Mouse (Mus musculus): Measurements from ENCODE around the gene Skp2.
A peak's percentile ranks its signal among the peaks of the same experiment; 100 is the strongest.
"Not testable (repeated sequence)": the region's sequence is repeated elsewhere in the genome, so short reads cannot be mapped to it uniquely, and the experiment has no call there.

The Skp2 gene

GRCm38 (mm10) chr15:9155325-9155724 lies at the start of gene Skp2:
Gene Skp2 (minus strand): TSS chr15:9155425.
- no peak for DNase-seq (ENCODE audit: low read depth, low spot score)

GRCm38 (mm10) chr15:9198421-9198820 lies 43.2 kb upstream of the Skp2 start:
- no peak for DNase-seq (ENCODE audit: low read depth, low spot score)

GRCm38 (mm10) chr15:9192685-9193084 lies 37.5 kb upstream of the Skp2 start:
- not testable (repeated sequence) for DNase-seq (ENCODE audit: low read depth, low spot score)

DNA sequence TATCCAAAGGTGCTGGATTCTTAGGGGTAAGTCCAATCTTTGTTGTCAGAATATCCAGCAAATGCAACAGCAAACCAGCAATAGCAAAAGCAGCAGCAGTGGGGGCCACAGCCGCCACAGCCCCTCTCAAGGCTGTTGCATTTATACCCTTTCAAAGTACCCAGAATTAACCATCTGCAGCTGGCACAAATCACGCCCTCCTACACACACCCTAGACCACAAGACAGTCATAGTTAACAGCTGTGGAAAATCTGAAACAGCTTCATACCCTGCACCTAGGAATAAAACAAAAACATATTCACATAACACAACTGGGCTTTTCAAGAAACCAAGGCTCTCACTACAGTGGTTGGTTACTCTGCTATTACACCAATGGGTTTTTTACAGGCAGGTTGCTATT lies 34.6 kb upstream of the Skp2 start:
- no peak for DNase-seq (ENCODE audit: low read depth, low spot score)

GRCm38 (mm10) chr15:9183995-9184394 lies 28.8 kb upstream of the Skp2 start:
- DNase-seq (ENCODE audit: low read depth, low spot score), result no peak

GRCm38 (mm10) chr15:9177038-9177437 lies 21.8 kb upstream of the Skp2 start:
- no peak for DNase-seq (ENCODE audit: low read depth, low spot score)

DNA sequence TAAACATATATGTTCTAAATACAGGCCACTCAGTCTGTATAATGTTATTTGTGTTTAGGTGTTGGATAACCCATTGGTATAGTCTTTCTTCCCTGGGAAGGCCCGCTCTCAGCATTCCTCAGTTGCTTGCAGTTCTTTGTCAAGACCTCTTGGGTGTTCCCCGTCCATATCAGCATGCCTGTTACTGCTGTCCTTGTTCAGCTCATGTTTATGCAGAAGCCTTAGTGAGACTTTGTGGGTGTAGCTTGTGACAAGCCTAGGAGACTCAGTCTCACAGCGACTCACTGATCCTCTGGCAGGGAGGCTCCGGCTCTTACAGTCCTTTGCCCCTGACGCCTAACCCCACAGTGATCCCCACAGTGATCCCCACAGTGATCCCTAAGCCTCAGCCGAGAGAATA lies 8.9 kb upstream of the Skp2 start:
- no peak for DNase-seq (ENCODE audit: low read depth, low spot score)

DNA sequence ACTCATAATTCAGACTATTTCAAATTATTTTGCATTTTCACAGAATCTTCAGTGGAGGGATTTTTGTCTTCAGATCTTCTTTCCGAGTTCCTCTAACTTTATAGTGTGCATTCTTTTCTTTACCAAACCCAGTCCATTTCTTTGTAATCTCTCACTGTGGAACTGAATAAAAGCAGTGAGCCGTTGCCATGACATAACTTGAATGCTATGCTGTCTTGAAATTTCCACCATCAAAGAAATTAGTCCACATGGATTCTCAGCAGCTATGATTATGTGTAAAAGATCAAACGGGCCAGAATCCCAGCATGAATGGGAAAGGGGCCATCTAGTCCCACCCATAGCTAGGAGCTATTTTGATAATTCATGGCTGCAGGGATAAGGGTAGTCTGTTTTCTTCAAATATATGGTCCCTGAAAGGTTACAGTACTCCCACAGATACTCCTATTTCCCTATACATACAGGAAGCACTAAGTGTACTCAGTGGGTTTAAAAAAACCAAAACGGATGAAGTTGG lies 7.4 kb upstream of the Skp2 start:
- DNase-seq (ENCODE audit: low read depth, low spot score), result no peak

DNA sequence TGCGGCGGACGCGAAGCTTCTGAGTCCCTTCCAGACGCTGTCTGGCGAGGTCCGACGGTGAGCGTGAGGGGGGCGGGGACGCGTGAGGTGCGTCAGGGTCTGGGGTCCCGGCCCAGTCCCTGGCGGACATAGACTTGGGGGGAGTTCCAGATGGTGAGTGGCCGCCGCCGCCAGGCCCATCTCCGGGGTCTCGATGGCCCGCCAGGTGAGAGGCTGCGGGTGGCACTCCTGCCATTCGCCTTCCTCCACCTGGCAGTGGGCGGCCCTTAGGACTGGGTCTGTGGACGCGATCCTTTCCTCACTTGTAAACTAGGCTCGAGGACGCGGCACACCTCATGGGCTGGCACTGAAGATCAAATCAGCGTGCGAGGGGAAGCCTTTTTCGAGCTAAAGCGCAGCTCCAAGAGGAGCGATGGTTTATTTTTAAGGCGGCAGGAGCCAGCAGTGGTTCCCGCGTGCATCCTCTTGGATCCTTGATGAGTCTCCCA lies 14.5 kb downstream of the Skp2 start:
- peak; percentile 46 for DNase-seq (ENCODE audit: low read depth, low spot score)

DNA sequence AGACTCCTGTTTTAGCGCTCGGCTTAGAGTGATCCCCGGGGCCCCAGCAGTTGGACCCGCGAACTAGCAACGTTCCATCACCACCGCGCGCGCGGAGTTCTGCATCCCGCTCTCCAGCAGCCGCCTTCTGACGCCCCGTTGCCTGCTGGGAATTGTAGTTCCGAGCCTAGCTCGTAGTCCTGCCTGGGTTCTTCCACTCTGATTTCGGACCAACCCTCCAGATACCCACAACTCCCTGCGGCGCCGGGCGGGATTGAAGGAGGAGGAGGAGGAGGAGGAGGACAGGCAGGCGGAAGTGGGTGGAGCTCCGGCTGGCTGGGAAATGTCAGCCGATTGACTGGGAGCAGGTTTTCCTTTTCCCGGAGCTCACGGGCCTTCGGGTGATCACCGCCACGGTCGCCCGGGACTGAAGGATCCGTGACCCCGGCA lies 15.0 kb downstream of the Skp2 start, which contains the start of gene Lmbrd2:
Gene Lmbrd2 (plus strand): TSS at position 299 of the 429 bp plus-strand sequence.
- peak; percentile 97 for DNase-seq (ENCODE audit: low read depth, low spot score)

GRCm38 (mm10) chr15:9139447-9139846 lies 15.8 kb downstream of the Skp2 start:
- DNase-seq (ENCODE audit: low read depth, low spot score), result no peak

GRCm38 (mm10) chr15:9134891-9135507 lies 20.2 kb downstream of the Skp2 start:
- DNase-seq (ENCODE audit: low read depth, low spot score), result peak; percentile 66

- no peak for DNase-seq (ENCODE audit: low read depth, low spot score)
Measured at GRCm38 (mm10) chr15:9132693-9133443, 22.4 kb downstream of the Skp2 start.

GRCm38 (mm10) chr15:9131499-9131888 lies 23.7 kb downstream of the Skp2 start:
- no peak for DNase-seq (ENCODE audit: low read depth, low spot score)

DNA sequence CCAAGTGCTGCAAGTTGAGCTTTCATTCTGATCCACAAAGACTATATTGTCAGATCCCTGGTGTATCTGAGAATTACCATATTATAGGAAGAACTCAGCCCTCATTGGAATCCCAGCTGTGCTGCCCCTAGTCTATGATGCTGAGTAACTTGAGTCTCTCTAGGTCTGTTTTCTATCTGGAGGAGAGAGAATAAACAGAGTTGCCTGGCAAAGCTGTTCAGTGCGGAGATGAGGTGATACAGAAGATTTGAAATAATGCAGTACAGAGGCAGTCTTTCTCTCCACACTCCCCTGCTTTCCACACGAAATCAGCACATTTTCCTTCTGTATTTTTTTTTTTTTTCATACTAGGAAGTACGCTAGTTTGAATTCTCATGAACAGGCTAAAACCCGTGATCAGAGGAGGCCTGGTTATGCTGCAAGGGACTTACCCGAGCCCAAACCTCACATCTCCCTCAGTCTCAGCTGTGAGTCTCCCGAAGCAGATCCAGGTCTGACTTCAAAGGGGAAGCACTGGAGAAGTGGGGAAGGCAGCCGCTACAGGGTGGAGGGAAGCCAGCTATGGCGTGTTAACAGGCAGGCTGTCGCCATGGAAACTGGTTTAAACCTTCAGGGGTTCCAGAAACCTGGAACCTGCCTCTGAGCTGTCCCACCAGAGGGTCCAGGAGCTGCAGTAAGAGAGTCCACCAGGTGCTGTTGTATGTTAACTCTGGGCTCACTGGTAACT lies 24.3 kb downstream of the Skp2 start:
- DNase-seq (ENCODE audit: low read depth, low spot score), result no peak

DNA sequence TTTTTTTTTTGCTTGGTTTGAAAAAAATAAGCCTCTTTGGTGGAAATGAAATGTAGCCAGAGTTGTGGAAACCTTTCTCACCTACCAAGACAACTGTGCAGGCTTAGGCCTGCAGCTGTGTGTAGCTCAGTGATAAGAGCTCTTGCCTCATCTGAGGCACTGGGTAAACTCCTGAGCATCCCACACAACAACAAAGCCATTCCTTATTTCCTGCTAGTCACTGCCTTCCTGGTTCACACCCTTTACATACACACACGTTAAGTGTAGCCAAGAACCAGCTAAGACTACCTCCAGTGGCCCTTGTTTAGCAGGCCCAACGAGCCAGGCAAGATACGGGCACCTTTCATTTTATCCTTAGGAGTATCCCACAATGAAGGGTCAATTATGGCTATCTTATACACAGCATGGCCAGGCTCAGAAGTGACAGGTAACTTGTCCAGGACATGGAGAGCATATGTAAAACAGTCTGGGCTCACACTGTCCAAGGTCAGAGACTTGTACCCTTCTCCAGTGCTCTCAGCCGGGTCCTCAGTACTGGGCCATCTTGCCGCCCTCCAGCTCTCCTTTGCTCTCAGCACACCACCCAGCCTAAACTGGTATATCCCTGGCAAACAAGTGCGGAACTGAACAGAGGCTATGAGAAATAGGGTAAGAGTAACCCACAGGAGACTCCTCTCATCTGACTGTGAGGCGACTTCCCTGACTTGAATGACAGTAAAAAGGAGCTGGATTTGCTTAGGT lies 28.0 kb downstream of the Skp2 start:
- DNase-seq (ENCODE audit: low read depth, low spot score), result no peak

GRCm38 (mm10) chr15:9124856-9125255 lies 30.4 kb downstream of the Skp2 start:
- DNase-seq (ENCODE audit: low read depth, low spot score), result no peak

- no peak for DNase-seq (ENCODE audit: low read depth, low spot score)
Measured at GRCm38 (mm10) chr15:9122989-9123388, 32.2 kb downstream of the Skp2 start.

DNA sequence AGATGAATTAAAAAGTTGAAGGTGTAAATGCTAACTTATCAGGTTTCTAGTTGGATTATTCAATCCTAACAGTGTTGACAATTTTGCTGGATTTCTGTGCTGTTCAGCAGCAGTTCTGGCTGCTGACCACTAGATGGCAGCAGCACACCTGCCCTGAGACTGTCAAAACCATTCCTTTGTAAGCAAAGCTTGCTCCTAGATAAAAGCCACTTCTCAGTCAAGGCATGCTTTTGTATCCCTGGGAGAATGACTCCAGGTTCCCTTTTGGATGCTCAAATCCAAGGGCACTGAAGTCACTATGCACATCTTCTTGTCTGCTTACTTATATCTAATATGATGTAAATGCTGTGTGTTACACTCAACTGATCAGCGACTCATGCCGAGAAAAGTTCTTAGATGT lies 35.1 kb downstream of the Skp2 start:
- DNase-seq (ENCODE audit: low read depth, low spot score), result peak; percentile 64

DNA sequence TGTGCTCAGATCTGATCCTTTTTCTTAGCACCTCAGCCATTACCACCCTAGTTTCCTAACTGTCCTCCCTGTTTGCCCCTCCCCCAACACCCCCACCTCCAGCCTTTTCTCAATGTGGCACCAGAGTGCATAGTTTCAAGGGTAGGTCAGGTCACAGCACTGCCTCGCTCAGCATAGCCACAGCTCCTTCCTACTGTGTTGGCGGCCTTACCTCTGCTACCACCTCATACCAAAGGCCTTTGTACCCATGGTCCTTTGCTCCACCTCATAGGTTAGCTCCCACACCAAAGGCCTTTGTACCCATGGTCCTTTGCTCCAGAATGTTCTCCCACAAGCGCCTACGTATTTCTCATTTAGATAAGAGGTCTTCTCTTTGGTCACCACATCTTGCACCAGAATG lies 36.4 kb downstream of the Skp2 start:
- DNase-seq (ENCODE audit: low read depth, low spot score), result no peak

- DNase-seq (ENCODE audit: low read depth, low spot score), result no peak
Measured at GRCm38 (mm10) chr15:9114599-9114998, 40.6 kb downstream of the Skp2 start.
